Mouse (Mus musculus) hindbrain, embryonic 14.5 days (tissue): ENCODE results near the gene Pitpnm2. TPM values are rescaled to one million over a fixed set of nuclear protein-coding genes. Genes with fewer than 3 reads are reported as not detected.
A peak's percentile ranks its signal among the peaks of the same experiment; 100 is the strongest.

Source experiments
- ATAC-seq: fragments of 200-750 bp; cut with Nextera tagmentation; 2 replicates; pipeline ENCODE4 v1.8.0; 2017; ENCODE audit warnings: moderate number of reproducible peaks, mild to moderate bottlenecking, moderate TSS enrichment, moderate library complexity; ENCODE audit not compliant: low FRiP score
- DNase-seq: peaks from one replicate; pipeline ENCODE4 v3.0.0-alpha.2; 2015; ENCODE audit warnings: low spot score
- H3K27ac ChIP-seq: fragments of 300-500 bp; sonication (generic); 2 replicates; pipeline ENCODE4 v1.5.1; 2014; ENCODE audit warnings: mild to moderate bottlenecking, moderate library complexity
- H3K27me3 ChIP-seq: fragments of 300-500 bp; sonication (generic); 2 replicates; pipeline ENCODE4 v1.6.1; 2014; ENCODE audit warnings: mild to moderate bottlenecking, low read length, mixed read lengths; ENCODE audit not compliant: control insufficient read depth, insufficient read depth
- H3K36me3 ChIP-seq: fragments of 300-500 bp; sonication (generic); replicated peaks from 2 replicates; pipeline ENCODE4 v1.6.1; 2014; ENCODE audit not compliant: control insufficient read depth, insufficient read depth
- H3K4me1 ChIP-seq: fragments of 300-500 bp; sonication (generic); replicated peaks from 2 replicates; pipeline ENCODE4 v1.6.1; 2014; ENCODE audit warnings: antibody characterized with exemption, low read length, mixed read lengths; ENCODE audit not compliant: control insufficient read depth, insufficient read depth
- H3K4me2 ChIP-seq: fragments of 300-500 bp; sonication (generic); replicated peaks from 2 replicates; pipeline ENCODE4 v1.6.1; 2014; ENCODE audit warnings: mild to moderate bottlenecking, moderate library complexity
- H3K4me3 ChIP-seq: fragments of 300-500 bp; sonication (generic); replicated peaks from 2 replicates; pipeline ENCODE4 v1.5.1; 2014; ENCODE audit warnings: mild to moderate bottlenecking, low read length
- H3K9ac ChIP-seq: fragments of 300-500 bp; sonication (generic); 2 replicates; pipeline ENCODE4 v1.6.1; 2014
- H3K9me3 ChIP-seq: fragments of 300-500 bp; sonication (generic); 2 replicates; pipeline ENCODE4 v1.6.1; 2016; ENCODE audit warnings: low read length; ENCODE audit not compliant: control insufficient read depth
- WGBS: fragments of 180-500 bp; shearing (Covaris S2); extraction: QIAGEN DNeasy Blood & Tissue Kit; methylation state at CpG from one replicate; pipeline ENCODE4 v1.1.7; 2014; 5-methylcytosine and 5-hydroxymethylcytosine counted together
- polyA plus RNA-seq: library from polyadenylated mRNA; unstranded; fragments of >200 nt; fragmentation: Nextera tagmentation; extraction: Ambion mirVana; gene quantifications from 2 replicates; pipeline ENCODE4 v1.2.1, GENCODE M21; 2014

Gene Pitpnm2
- polyA plus RNA-seq, 1 experiment from 2014 or later: 13.5 TPM

GRCm38 (mm10) chr5:124171781-124172180 lies 77.8 kb downstream of the Pitpnm2 start:
- H3K4me3 ChIP-seq: no peak overlapping the region
- no peak for DNase-seq
- no peaks in the 10 kb centered on the region for H3K36me3 ChIP-seq
- WGBS: 72% methylated on average over 9 of the region's 9 CpGs
- H3K27me3 ChIP-seq: no peaks in the 10 kb centered on the region
- peaks cover 28% of the 10 kb centered on the region for H3K4me1 ChIP-seq
- no peak for ATAC-seq
- no peaks in the 10 kb centered on the region for H3K9me3 ChIP-seq
- no peak overlapping the region for H3K9ac ChIP-seq
- no peak overlapping the region for H3K4me2 ChIP-seq
- H3K27ac ChIP-seq: no peak overlapping the region

- WGBS: 53% methylated on average over 3 of the region's 3 CpGs
Observed at GRCm38 (mm10) chr5:124169224-124169621, 80.3 kb downstream of the Pitpnm2 start.

GRCm38 (mm10) chr5:124168428-124169223 lies 80.9 kb downstream of the Pitpnm2 start:
- Histone ChIP-seq H3K27ac (no peak overlapping the region), H3K27me3 (no peaks in the 10 kb centered on the region), H3K9ac (no peak overlapping the region), H3K9me3 (no peaks in the 10 kb centered on the region), H3K36me3 (no peaks in the 10 kb centered on the region), H3K4me1 (peaks cover 48% of the 10 kb centered on the region), H3K4me2 (no peak overlapping the region), H3K4me3 (no peak overlapping the region)
- WGBS: 87% methylated on average over 12 of the region's 12 CpGs
- DNase-seq: no peak
- ATAC-seq: no peak

More at GRCm38 (mm10) chr5:124169224-124169621, 80.3 kb downstream of the Pitpnm2 start:
- Histone ChIP-seq H3K4me1 (peaks cover 46% of the 10 kb centered on the region), H3K9me3 (no peaks in the 10 kb centered on the region), H3K4me2 (no peak overlapping the region), H3K9ac (0 out of 2 replicates have a peak overlapping the region, but pooled peaks have one; percentile 8), H3K4me3 (no peak overlapping the region), H3K27ac (no peak overlapping the region), H3K36me3 (no peaks in the 10 kb centered on the region), H3K27me3 (no peaks in the 10 kb centered on the region)
- ATAC-seq (no peak), DNase-seq (no peak)

DNA sequence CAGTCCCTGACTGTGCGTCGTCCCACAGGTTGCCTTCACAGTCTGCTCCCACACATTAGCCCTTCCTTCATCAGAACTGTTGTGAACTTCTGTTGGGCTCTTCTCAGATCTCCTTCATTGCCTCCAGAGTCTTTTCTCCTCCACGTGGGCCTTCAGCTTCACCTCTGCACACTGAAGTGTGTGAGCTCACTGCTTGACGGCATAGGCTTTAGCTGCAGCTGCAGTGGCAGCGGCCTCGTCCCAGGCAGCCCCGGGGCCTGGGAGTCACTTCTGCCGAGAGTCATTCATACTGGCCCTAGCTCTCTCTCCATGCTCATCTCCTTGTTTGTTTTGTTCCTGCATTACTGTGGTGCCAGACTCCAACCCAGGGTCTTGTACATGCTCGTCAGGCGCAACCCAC lies 81.9 kb downstream of the Pitpnm2 start:
- Histone ChIP-seq H3K27me3 (no peaks in the 10 kb centered on the region), H3K4me1 (peaks cover 49% of the 10 kb centered on the region), H3K4me3 (no peak overlapping the region), H3K4me2 (no peak overlapping the region), H3K9me3 (no peaks in the 10 kb centered on the region), H3K27ac (no peak overlapping the region), H3K36me3 (no peaks in the 10 kb centered on the region), H3K9ac (no peak overlapping the region)
- ATAC-seq (no peak), DNase-seq (no peak)
- WGBS: 53% methylated on average over 10 of the region's 10 CpGs

GRCm38 (mm10) chr5:124166741-124167140 lies 82.8 kb downstream of the Pitpnm2 start:
- DNase-seq (no peak), ATAC-seq (no peak)
- Histone ChIP-seq H3K27ac (peak overlapping the region; percentile 68), H3K4me2 (no peak overlapping the region), H3K4me1 (peaks cover 51% of the 10 kb centered on the region), H3K9ac (no peak overlapping the region), H3K4me3 (no peak overlapping the region), H3K36me3 (no peaks in the 10 kb centered on the region), H3K27me3 (no peaks in the 10 kb centered on the region), H3K9me3 (no peaks in the 10 kb centered on the region)

GRCm38 (mm10) chr5:124165622-124166570 lies 83.7 kb downstream of the Pitpnm2 start:
- Histone ChIP-seq H3K27ac (peak overlapping the region; percentile 68), H3K4me2 (no peak overlapping the region), H3K36me3 (no peaks in the 10 kb centered on the region), H3K9ac (peak overlapping the region; percentile 24; the same call in 1 of the 2 replicates), H3K4me3 (no peak overlapping the region), H3K9me3 (no peaks in the 10 kb centered on the region), H3K4me1 (peaks cover 50% of the 10 kb centered on the region), H3K27me3 (no peaks in the 10 kb centered on the region)
- DNase-seq (peak; percentile 42), ATAC-seq (peak; percentile 14; the same call in 1 of the 2 replicates)
- 34% methylated on average over 15 of the region's 15 CpGs for WGBS

GRCm38 (mm10) chr5:124163445-124163844 lies 86.1 kb downstream of the Pitpnm2 start:
- no peaks in the 10 kb centered on the region for H3K36me3 ChIP-seq
- H3K4me3 ChIP-seq: no peak overlapping the region
- H3K4me1 ChIP-seq: peaks cover 50% of the 10 kb centered on the region
- H3K27me3 ChIP-seq: no peaks in the 10 kb centered on the region
- no peaks in the 10 kb centered on the region for H3K9me3 ChIP-seq
- no peak overlapping the region for H3K4me2 ChIP-seq
- no peak for ATAC-seq
- peak overlapping the region; percentile 43; the same call in 1 of the 2 replicates for H3K27ac ChIP-seq
- WGBS: 73% methylated on average over 11 of the region's 11 CpGs
- no peak for DNase-seq
- H3K9ac ChIP-seq: no peak overlapping the region

- Histone ChIP-seq H3K27me3 (no peaks in the 10 kb centered on the region), H3K4me2 (no peak overlapping the region), H3K27ac (peak overlapping the region; percentile 3; the same call in 1 of the 2 replicates), H3K4me3 (no peak overlapping the region), H3K36me3 (no peaks in the 10 kb centered on the region), H3K9ac (no peak overlapping the region), H3K9me3 (no peaks in the 10 kb centered on the region), H3K4me1 (peaks cover 48% of the 10 kb centered on the region)
- DNase-seq (peak; percentile 78), ATAC-seq (peak; percentile 29; the same call in 1 of the 2 replicates)
- WGBS: 39% methylated on average over 5 of the region's 5 CpGs
Observed at GRCm38 (mm10) chr5:124162577-124162976, 87.0 kb downstream of the Pitpnm2 start.

- peak; percentile 51; the same call in 1 of the 2 replicates for ATAC-seq
- H3K9me3 ChIP-seq: no peaks in the 10 kb centered on the region
- peaks cover 41% of the 10 kb centered on the region for H3K4me1 ChIP-seq
- peak overlapping the region; percentile 3; the same call in 1 of the 2 replicates for H3K27ac ChIP-seq
- DNase-seq: peak; percentile 33
- H3K36me3 ChIP-seq: no peaks in the 10 kb centered on the region
- no peaks in the 10 kb centered on the region for H3K27me3 ChIP-seq
- no peak overlapping the region for H3K9ac ChIP-seq
- WGBS: 36% methylated on average over 10 of the region's 10 CpGs
- no peak overlapping the region for H3K4me2 ChIP-seq
- H3K4me3 ChIP-seq: no peak overlapping the region
Observed at GRCm38 (mm10) chr5:124161831-124162230, 87.7 kb downstream of the Pitpnm2 start.
